Mouse (Mus musculus) megakaryocyte-erythroid progenitor cell, adult 5-6 weeks (primary cell): ENCODE measurements around the gene Nphp3. TPM values are rescaled to one million over a fixed set of nuclear protein-coding genes. Genes with fewer than 3 reads are reported as not detected.

Experiments
- ATAC-seq: replicated peaks from 2 replicates; pipeline ENCODE4 v1.8.0; 2016; ENCODE audit warnings: mild to moderate bottlenecking, inconsistent platforms; ENCODE audit not compliant: severe bottlenecking, poor library complexity, low FRiP score, low TSS enrichment
- total RNA-seq, 2 experiments: library from RNA; stranded (forward) in 1 of 2; stranded (reverse) in 1 of 2; fragments of 200-1000, 215-1000 nt in 1 of 2; fragments of >200 nt in 1 of 2; fragmentation: Nextera tagmentation in 1 of 2; gene quantifications; 2 replicates each; pipeline ENCODE4 v1.2.3; 2014 to 2017

The Nphp3 gene
- 8.2 and 9.3 TPM in 2 replicates for total RNA-seq (2014; fragmentation: Nextera tagmentation)
- total RNA-seq (2017): 3.7 and 6.4 TPM in 2 replicates

DNA sequence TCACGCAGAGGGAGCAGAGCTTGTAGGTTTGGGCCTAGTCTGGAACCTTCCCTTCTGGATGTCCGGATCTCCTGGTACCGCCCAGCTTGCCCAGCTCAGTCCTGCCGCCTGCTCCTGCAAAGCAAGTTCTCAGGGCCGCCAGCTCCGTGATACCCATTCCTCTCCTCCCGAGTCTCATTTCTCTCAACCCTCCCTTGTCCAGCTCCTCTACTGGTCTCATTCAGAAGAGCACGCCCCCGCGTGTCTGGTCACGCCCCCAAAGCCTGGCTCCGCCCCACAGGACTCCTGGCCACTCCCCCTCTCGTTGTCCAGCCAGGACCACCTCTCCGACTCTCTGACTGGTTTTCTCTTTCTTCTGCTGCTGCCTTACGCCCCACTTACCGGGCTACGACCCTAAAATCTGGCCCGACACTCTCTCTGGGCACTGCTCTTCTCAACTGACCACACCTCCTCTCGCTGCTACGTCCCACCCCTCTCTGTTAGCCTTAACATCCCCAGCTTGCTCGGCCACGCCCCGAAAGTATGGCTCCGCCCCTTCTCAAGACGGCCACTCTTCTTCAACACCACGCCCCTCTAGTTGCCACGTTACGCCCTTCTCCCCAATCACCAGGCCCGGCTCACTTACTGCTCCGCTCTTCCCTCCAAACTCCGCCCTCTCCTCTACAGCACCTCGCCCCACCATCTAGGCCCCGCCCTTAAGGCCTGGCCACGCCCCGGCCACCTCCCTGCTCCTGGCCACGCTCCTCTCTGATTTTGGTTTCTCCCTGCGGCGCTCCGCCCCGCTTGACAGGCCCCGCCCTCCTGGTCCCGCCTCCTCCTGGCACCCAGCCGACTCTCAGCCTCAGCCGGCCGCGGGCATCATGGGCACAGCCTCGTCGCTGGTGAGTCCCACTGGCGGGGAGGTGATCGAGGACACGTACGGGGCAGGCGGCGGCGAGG lies at the start of gene Nphp3:
TSS of gene Nphp3 (plus strand) at position 624 of the 939 bp plus-strand sequence.
- peak; percentile 96 for ATAC-seq

DNA sequence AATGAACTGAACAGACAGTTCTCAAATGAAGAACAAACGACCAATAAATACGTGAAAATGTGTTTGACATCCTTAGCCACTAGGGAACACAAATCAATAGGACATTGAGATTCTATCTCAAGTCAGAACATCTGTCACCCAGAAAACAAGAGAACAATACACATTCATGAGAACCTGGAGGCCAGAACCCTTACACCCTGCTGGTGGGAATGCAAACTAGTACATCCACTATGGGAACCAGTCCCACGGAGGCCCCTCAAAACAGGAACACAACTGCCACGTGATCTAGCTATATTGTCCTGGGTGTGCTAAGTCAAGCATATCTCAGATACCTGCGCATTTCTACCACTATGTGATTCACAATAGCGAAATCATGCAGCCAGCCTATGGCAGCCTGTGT lies 43.6 kb upstream of the Nphp3 start:
- ATAC-seq: no peak

DNA sequence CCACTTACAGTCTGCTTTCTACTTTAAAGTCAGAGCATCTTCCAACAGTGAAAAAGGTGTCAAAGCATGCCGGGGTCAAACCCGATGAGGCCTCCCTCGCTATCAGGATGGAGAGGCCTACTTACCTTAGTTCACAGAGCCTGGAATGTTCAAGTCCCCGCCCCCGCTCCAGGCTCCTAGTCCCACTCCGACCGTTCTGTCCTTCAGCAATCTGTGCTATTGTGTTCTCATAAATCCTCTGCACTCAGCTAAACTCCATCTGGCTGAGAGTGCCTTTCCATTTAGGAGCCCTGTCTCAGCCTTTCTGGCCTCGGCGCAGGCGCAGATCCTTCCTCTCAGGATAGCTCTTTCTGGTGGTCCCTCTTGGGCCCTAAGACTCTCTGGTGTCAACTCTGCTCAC lies 42.4 kb upstream of the Nphp3 start:
- ATAC-seq: no peak

DNA sequence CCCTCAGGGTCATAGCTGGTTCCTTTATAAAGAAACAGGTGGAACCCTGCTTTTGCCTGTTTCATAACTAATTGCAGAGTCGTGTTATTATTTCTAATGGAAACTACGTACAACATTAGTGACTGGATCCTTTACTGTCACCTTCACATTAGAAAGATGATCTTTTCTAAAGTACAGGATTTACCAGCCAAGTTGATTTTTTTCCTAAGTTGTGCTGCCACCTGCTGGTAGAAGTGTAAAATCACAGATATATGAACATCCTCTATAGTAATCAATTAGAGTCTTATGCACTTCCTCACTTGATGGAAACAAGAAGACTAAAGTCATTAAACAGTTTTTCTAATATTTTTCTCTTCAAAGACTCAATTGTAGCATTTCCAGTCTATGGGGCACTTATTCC lies 5.8 kb upstream of the Nphp3 start:
- peak; percentile 67; the same call in 1 of the 2 replicates for ATAC-seq

DNA sequence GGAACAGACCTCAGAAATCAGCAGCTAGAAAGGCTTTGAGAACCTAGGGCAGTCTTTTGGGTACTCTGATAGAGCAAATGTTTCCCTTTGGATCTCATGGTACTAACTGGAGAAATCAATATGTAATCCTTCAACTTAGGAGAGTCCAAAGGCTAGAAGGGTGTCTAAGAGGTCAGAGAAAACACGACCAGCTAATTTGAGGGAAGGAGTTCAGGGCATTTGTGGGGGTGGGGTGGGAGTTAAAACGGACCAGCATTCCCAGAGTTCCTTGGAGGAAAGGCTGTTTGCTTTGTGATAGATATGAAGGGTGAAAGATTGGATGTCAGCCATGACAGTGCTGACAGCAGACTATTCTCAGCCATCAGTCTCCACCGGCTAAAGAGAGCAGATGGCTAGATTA lies 1.7 kb upstream of the Nphp3 start:
- ATAC-seq: no peak

DNA sequence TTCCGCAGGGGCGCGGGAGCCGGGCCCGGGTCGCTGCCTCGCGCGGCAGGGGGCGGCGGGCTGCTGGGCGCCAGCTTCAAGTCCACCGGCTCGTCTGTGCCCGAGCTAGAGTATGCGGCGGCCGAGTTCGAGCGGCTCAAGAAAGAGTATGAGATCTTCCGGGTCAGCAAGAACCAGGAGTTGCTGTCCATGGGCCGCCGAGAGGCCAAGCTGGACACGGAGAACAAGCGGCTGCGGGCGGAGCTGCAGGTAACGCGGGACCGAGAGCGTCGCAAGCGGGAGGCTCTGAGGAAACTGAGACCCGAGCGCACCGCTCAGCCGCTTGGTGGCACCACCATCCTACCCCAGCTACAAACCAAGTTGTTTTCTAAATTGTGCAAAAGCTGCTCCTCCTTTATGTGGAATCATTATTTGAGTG lies 578 bp downstream of the Nphp3 start:
- ATAC-seq: peak; percentile 60

DNA sequence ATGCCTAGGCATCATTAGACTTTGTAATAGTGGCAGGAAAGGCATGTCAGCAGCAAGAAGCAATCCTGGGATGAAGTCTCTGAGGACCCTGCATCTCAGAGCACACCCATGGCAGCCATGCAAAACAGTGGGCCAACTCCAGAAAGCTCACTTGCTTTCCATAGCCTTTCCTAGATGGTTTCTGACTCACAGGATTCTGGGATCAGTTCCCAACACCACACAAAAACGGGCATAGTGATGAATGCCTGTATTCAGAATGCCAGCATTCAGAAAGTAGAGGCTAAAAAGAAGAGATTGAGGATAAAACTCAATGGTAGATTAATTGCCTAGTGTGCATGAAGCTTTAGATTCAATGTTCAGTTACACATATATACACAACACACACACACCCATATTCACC lies 12.2 kb downstream of the Nphp3 start:
- no peak for ATAC-seq

DNA sequence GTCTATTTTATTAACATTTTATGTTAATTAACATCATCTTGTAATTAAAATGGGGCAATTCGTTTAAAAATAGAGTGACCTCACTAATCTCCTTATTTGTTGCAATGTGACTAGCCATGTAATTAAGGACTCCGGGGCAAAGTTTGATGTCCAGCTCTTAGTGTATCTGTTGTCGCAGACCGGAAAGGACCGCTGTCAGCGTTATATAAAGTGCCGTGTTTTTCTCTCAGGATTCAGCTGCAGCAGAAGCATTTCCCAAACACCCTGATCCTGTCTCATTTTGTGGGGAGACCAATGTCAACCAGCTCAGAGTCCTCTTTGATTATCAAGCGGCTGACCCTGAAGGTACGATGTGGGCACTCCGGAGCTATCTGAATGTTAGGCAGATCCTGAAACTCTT lies 18.7 kb downstream of the Nphp3 start:
- no peak for ATAC-seq

DNA sequence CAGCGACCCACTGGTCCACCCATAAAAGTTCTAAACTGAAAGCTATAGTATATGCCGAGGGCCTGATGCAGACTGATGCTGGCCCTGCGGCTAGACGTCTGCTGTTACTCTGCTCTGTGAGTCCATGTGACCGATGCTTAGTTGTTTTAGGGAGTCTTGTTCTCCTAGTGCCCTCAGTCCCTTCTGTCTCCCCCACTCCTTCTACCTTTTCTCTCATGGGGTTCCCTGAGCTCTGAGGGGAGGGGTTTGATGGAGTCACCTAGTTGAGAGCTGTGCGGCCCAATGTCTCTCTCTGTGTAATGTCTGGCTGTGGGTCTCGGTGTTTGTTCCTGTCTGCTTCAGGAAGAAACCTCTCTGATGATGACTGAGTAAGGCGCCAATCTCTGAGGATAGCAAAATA lies 24.8 kb downstream of the Nphp3 start:
- no peak for ATAC-seq

DNA sequence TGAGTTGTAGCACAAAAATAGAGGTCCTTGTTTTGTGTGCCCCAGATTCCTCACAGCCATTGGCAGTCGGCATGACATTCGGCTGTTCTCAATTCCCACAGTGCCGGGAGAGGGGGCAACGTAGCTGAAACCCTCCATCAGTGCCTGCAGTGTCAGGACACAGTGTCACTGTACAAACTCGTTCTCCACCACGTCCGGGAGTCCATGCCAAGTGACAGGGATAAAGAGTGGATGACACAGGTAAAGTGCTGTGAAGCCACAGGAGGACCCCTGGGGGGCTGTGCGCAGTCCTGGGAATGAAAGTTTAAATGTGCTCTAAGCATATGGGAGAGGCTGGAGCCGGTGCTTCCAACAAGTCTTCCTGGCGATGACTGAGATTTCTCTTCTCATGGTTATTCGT lies 27.5 kb downstream of the Nphp3 start:
- no peak for ATAC-seq

DNA sequence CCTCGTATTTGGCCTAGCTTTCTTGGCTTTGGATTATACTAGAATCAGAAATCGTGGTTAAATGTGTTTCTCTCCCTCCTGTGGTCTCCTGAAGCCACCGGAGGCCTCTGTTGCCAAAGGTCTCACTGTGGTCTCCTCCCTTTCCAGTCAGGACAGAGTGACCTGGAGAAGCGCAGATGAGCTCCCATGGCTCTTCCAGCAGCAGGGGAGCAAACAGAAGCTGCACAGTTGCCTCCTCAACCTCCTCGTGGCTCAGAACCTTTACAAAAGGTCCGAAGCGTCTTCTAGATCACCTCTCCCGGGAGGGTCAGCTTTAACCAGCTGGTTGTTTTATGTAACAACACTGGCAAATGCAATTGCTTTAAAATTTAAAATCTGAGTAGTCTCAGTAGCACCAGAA lies 31.9 kb downstream of the Nphp3 start:
- ATAC-seq: no peak

DNA sequence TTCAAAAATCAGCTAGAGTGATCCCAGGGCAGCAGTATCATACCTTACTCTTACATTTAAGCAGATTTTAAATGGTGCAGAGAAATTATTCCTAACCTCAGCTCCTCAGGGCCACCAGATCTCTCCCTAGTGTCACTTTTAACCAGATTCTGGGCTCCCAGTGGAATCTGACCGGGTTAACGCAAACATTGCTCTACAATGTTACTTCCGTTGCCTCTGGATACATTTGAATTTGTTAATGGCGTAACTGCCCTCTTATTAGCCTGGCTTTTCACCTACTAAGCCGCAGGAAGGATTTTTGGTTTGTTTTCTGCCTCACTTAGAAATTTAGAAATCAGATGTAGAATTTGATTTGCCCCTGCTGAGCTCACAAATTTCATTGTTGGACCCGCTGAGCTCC lies 32.4 kb downstream of the Nphp3 start:
- no peak for ATAC-seq

DNA sequence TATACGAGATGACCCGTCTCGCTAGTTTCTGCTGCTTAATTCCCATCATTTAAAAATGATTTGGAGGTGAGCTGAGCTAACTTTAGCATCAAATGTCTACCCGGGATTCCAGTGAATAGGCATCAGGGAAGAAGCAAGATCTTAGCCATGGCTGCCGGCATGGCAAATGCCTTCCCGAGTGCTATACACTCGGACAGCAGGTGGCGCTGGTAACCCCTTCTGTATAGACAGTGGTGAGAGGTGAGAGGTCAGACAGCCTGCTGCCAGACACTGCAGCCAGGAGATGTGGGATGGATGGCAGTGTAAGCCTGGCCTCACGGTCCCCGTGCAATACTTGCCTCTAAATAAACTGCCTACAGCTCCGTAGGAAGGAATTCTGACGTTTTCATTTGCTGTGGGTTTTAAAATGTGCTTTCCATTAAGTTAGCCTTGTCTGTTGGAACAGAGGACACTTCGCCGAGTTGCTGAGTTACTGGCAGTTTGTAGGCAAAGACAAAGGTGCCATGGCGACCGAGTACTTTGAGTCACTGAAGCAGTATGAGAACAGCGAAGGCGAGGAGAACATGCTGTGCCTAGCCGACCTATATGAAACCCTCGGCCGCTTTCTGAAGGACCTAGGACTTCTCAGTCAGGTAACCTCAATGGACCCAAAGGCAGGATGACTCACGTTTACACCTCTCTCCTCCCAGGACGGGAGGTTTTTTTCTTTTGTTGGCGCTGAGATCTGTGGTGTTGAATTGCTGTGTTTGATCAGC lies 33.1 kb downstream of the Nphp3 start:
- ATAC-seq: peak; percentile 99

DNA sequence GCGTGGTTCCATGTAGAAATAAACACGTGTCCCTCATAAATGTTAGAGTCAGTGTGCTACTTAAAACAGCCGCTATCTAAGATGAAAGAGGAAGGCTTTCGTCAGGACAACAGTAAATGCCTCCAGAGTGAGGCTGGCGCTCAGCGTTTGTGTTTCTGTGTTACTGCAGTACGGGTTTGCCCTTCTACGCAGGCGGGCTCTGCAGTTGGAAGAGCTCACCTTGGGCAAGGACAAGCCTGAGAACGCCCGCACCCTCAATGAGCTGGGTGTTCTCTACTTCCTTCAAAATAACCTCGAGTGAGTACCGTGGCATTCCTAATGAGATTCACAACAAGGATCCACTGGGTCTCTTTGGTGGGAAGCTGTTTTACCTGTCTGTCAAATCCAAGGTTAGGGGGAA lies 35.9 kb downstream of the Nphp3 start:
- no peak for ATAC-seq

DNA sequence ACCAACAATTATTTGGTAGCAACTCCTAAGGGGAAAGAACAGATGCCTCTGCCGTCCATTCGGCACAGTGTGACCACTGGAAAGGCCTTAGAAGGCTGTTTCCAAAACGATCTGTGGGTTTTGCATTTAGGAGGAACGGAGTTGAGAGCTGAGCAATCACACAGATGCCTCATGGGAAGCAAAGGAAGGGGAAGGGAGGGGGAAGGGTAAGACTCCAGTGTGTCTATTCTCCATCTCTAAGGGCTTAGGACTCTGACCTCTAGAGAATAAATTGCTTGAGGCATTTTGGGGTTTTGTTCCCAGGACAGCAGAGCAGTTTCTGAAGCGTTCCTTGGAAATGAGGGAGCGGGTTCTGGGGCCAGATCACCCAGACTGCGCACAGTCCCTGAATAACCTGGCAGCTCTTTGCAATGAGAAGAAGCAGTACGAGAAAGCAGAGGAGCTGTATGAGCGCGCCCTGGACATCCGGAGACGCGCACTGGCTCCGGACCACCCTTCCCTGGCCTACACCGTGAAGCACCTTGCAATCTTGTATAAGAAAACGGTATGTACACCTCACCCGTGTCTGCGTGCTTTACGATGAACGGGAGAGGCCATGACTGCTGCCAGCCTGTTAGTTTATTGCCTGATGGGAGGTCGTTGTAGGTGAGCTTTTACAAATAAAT lies 36.8 kb downstream of the Nphp3 start:
- ATAC-seq: no peak

DNA sequence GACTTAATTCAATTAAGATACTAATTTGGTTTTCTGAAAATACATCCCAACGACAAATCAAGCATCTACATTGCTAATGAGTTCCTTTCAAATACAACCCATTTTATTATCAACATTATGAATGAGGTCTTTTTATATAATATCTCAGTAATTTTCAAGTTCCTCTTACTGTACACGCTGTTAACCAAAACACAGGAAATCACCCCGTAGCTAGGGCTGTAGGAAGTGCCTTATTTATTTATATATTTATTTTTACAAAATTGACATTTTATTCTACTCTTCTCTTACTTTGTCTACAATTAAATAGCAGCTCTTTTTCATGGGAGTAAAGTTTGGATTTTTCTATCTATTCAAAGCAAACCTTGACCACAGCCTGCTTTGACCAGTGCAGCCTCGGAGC lies 37.4 kb downstream of the Nphp3 start:
- ATAC-seq: no peak

DNA sequence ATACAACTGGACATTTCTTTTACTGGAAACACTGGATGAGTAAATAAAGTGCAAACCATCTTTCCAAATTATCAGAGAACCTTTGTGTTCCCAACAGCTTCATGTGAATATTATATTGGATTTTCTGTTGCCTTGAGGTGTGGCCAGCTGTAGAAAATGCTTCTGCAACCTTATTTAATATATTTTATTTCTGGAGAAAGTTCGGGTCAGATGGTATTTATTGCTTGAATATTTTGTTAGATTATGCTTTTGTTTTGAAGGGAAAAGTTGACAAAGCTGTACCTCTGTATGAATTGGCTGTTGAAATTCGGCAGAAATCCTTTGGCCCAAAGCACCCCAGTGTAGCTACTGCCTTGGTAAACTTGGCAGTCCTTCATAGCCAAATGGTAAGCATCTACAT lies 38.0 kb downstream of the Nphp3 start, which contains the start of gene Gm28305:
TSS of gene Gm28305 (plus strand) at position 301 of the 400 bp plus-strand sequence.
- ATAC-seq: no peak

DNA sequence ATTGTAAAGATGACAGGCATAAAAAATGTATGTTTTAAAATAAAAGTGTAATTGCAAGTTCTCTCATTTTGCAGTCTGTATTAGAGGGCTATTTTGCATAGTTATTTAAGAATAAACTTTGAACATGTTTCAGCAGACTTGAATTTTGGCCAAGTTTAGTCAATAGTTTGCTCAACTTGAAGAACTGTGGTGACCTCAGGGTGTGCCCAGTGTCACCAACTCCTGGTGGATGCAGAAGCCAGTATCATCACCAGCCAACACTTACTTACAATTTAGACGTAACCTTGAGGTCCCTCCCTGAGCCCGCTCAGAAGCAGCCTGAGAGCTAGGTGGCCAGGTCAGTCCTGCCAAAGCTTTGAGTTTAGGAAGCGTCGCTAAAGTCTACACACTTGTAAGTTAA lies 41.3 kb downstream of the Nphp3 start:
- no peak for ATAC-seq

DNA sequence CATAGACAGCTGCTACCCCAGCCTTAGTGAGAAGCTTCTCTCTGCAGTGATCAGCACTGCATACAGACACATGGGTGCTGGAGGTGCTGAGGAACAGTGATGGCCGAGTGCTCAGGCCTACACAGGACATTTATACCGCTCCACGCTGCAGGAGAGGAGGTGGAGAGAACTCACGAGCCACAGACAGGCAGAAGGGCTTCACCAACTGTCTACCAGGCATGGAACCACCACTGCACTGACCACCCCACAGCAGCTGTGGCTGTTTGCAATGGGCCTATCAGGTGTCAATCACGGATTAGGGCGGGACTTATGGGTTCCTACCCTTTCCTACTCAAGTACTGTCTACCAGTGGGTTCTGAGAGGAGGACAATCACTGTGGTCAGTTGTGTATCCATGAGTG lies 48.7 kb downstream of the Nphp3 start:
- ATAC-seq: no peak
